Mouse (Mus musculus): ENCODE measurements around the gene Kmo. TPM values are rescaled to one million over a fixed set of nuclear protein-coding genes. Genes with fewer than 3 reads are reported as not detected.

Kmo gene
- polyA plus RNA-seq, 1 experiment from 2014 or later = 0.08 TPM

DNA sequence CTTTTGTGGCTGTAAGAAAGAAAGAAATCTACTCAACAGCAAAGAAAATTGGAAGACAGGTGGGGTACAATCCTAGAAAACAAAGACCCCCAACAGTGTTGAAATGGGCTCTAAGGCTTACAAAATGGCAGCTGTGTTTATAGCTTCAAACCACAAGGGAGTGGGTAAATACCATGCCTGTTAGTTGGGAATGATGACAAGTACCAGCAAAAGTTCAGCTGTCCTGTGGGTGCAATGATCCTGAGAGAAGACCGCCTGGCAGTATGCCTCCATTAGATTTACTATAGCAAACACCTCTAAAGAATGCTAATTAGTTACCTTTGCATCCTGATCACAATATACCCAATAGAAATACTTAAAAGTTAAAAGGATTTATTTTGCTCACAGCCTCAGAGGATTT lies 27.3 kb upstream of the Kmo start:
- H3K4me1 ChIP-seq (ENCODE audit: control insufficient read depth, insufficient read depth, low read length) = no peaks in the 10 kb centered on the region
- H3K9me3 ChIP-seq (replicated peaks; ENCODE audit: control insufficient read depth, low read length) = no peaks in the 10 kb centered on the region
- H3K27me3 ChIP-seq (ENCODE audit: control insufficient read depth, insufficient read depth, low read length) = no peaks in the 10 kb centered on the region
- H3K36me3 ChIP-seq (replicated peaks; ENCODE audit: control insufficient read depth, insufficient read depth, low read depth, low read length) = no peaks in the 10 kb centered on the region
- DNase-seq (ENCODE audit: low spot score) (no peak), ATAC-seq (replicated peaks; ENCODE audit: insufficient number of reproducible peaks, low FRiP score, low TSS enrichment, low read depth) (no peak)
- WGBS = 84% methylated on average over 1 of the region's 1 CpGs
- H3K27ac ChIP-seq (replicated peaks; ENCODE audit: low read depth, low read length) = no peak overlapping the region
- H3K9ac ChIP-seq (replicated peaks; ENCODE audit: low read length) = no peak overlapping the region
- no peak overlapping the region for H3K4me2 ChIP-seq (ENCODE audit: low read depth, low read length)
- H3K4me3 ChIP-seq (ENCODE audit: low read depth, low read length) = no peak overlapping the region

DNA sequence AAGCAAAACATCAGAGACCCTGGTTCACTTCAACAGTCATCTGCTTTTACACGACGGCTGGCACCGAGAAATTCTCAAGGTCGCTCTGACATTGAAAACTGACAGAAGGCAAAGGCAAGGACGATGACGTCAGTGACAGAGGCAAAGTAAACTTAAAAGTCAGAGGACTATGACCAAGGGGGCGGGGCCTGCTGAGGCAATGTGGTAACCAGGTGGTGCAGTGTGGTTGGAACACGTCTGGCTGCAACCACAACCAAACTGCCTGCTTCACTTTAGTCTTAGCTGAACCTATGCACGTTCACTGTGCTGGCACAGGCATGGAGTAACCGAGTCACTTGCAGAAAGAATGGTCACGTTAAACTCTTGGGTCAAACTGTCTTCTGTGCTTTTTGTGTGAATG lies 17.9 kb upstream of the Kmo start:
- no peaks in the 10 kb centered on the region for H3K27me3 ChIP-seq (ENCODE audit: control insufficient read depth, insufficient read depth, low read length)
- no peak for DNase-seq (ENCODE audit: low spot score)
- H3K9ac ChIP-seq (replicated peaks; ENCODE audit: low read length) = no peak overlapping the region
- no peak overlapping the region for H3K27ac ChIP-seq (replicated peaks; ENCODE audit: low read depth, low read length)
- H3K4me1 ChIP-seq (ENCODE audit: control insufficient read depth, insufficient read depth, low read length) = no peaks in the 10 kb centered on the region
- no peak overlapping the region for H3K4me2 ChIP-seq (ENCODE audit: low read depth, low read length)
- 85% methylated on average over 11 of the region's 11 CpGs for WGBS
- no peaks in the 10 kb centered on the region for H3K9me3 ChIP-seq (replicated peaks; ENCODE audit: control insufficient read depth, low read length)
- H3K36me3 ChIP-seq (replicated peaks; ENCODE audit: control insufficient read depth, insufficient read depth, low read depth, low read length) = no peaks in the 10 kb centered on the region; the same call in none of the 2 replicates
- ATAC-seq (replicated peaks; ENCODE audit: insufficient number of reproducible peaks, low FRiP score, low TSS enrichment, low read depth) = no peak
- no peak overlapping the region for H3K4me3 ChIP-seq (ENCODE audit: low read depth, low read length)

DNA sequence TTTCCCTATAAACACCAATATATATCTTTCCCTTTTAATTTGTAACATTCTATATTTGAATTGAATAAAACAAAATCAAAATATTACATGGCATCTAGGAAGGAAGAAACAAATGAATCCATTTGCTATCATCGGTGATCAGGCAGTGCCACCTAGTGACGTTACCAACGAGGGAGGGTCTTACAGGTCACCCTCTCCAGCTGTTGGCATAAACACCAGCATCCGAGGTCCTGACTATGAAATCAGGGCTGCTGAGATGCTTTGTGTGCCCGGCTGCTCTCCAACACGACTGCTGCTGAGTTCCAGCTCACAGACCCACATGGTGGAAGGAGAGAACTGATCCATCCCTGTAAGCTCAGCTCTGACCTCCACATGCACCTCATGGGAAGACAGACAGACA lies 16.8 kb upstream of the Kmo start:
- ATAC-seq (replicated peaks; ENCODE audit: insufficient number of reproducible peaks, low FRiP score, low TSS enrichment, low read depth) (peak; percentile 56; the same call in 1 of the 2 replicates), DNase-seq (ENCODE audit: low spot score) (peak; percentile 25)
- Histone ChIP-seq H3K27ac (replicated peaks; ENCODE audit: low read depth, low read length) (no peak overlapping the region), H3K9me3 (replicated peaks; ENCODE audit: control insufficient read depth, low read length) (no peaks in the 10 kb centered on the region), H3K36me3 (replicated peaks; ENCODE audit: control insufficient read depth, insufficient read depth, low read depth, low read length) (no peaks in the 10 kb centered on the region; the same call in none of the 2 replicates), H3K4me2 (ENCODE audit: low read depth, low read length) (no peak overlapping the region), H3K27me3 (ENCODE audit: control insufficient read depth, insufficient read depth, low read length) (no peaks in the 10 kb centered on the region), H3K4me3 (ENCODE audit: low read depth, low read length) (no peak overlapping the region), H3K4me1 (ENCODE audit: control insufficient read depth, insufficient read depth, low read length) (no peaks in the 10 kb centered on the region), H3K9ac (replicated peaks; ENCODE audit: low read length) (no peak overlapping the region)
- 74% methylated on average over 6 of the region's 6 CpGs for WGBS

DNA sequence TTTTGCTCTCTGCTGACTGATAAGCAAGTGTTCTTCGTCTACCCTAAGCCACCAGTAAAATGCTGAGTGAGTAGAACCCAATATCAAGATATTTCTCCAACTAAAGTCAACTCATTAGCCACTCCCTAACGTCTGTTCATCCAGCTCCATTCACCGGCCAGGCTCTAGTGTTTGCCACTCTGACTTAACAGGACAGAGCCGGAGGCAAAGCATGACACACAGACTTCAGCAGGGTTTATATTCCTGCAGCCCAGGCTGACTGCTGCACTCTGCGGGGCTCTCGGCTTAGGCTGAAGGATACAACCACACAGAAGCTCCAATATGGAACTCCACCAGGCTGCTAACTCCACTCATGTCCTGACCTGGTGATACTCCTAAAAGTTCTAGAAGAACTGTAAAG lies 12.9 kb upstream of the Kmo start:
- Histone ChIP-seq H3K9ac (replicated peaks; ENCODE audit: low read length) (no peak overlapping the region), H3K4me1 (ENCODE audit: control insufficient read depth, insufficient read depth, low read length) (no peaks in the 10 kb centered on the region), H3K4me2 (ENCODE audit: low read depth, low read length) (no peak overlapping the region), H3K27ac (replicated peaks; ENCODE audit: low read depth, low read length) (no peak overlapping the region), H3K27me3 (ENCODE audit: control insufficient read depth, insufficient read depth, low read length) (no peaks in the 10 kb centered on the region), H3K4me3 (ENCODE audit: low read depth, low read length) (no peak overlapping the region), H3K9me3 (replicated peaks; ENCODE audit: control insufficient read depth, low read length) (no peaks in the 10 kb centered on the region), H3K36me3 (replicated peaks; ENCODE audit: control insufficient read depth, insufficient read depth, low read depth, low read length) (peaks cover 3% of the 10 kb centered on the region)
- 95% methylated on average over 6 of the region's 6 CpGs for WGBS
- DNase-seq (ENCODE audit: low spot score) (no peak), ATAC-seq (replicated peaks; ENCODE audit: insufficient number of reproducible peaks, low FRiP score, low TSS enrichment, low read depth) (no peak)

DNA sequence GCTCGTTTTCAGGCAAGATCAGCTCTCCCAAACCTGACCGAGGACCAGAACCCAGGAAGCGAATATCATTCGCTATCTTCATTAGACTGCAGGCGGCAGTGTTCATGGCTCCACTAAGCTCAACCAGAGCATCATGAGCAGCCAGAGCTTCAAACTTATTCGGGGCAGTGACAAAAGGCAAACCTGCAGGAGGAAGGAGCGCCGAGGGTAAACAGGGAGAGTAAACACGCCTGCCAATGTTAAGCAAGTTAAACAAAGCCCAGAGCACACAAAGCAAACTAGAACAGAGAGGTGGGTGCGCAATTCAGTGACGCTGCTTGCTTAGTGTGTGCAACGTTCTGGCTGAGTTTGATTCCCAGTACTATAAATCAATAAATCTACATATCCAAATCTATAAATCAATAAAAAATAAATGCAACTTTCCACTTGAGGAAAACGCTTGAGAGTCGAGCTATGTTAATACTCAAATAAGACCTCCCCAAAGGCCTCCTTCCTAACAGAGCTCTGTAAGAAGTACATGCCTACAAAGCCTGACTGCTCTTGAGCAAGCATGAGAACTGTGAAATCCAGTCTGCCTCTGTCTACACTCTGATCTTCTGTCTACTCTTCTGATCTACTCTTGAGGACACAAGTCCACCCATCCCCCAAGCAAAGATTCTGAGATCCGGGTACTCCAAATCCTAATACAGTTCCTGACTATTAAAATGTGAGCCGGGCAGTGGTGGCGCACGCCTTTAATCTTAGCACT lies 12.2 kb upstream of the Kmo start:
- no peak for DNase-seq (ENCODE audit: low spot score)
- H3K27me3 ChIP-seq (ENCODE audit: control insufficient read depth, insufficient read depth, low read length) = no peaks in the 10 kb centered on the region
- H3K36me3 ChIP-seq (replicated peaks; ENCODE audit: control insufficient read depth, insufficient read depth, low read depth, low read length) = peaks cover 5% of the 10 kb centered on the region
- H3K4me1 ChIP-seq (ENCODE audit: control insufficient read depth, insufficient read depth, low read length) = no peaks in the 10 kb centered on the region
- ATAC-seq (replicated peaks; ENCODE audit: insufficient number of reproducible peaks, low FRiP score, low TSS enrichment, low read depth) = no peak
- no peak overlapping the region for H3K4me2 ChIP-seq (ENCODE audit: low read depth, low read length)
- H3K9me3 ChIP-seq (replicated peaks; ENCODE audit: control insufficient read depth, low read length) = no peaks in the 10 kb centered on the region
- no peak overlapping the region for H3K9ac ChIP-seq (replicated peaks; ENCODE audit: low read length)
- no peak overlapping the region for H3K4me3 ChIP-seq (ENCODE audit: low read depth, low read length)
- no peak overlapping the region for H3K27ac ChIP-seq (replicated peaks; ENCODE audit: low read depth, low read length)
- WGBS = 92% methylated on average over 18 of the region's 18 CpGs

DNA sequence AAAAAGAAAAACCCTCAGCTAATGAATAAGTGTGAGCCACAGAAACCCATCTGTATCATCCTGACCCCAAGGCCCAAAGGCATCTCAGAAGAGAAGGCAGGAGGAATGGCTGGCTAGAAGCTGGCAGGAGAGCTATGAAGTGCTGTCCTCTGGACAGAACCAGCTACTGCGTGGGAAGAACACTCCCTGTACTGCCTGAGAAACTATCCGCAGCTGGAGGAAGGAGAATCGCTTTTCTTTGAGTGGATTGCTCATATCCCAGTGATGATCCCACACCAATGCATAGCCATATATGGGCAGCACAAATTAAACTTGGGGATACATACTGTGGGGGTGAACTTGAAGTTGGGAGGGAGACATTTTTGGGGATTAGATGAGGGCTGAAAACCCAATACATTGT lies 11.5 kb upstream of the Kmo start:
- 95% methylated on average over 3 of the region's 3 CpGs for WGBS
- Histone ChIP-seq H3K4me2 (ENCODE audit: low read depth, low read length) (no peak overlapping the region), H3K4me3 (ENCODE audit: low read depth, low read length) (no peak overlapping the region), H3K9me3 (replicated peaks; ENCODE audit: control insufficient read depth, low read length) (no peaks in the 10 kb centered on the region), H3K4me1 (ENCODE audit: control insufficient read depth, insufficient read depth, low read length) (no peaks in the 10 kb centered on the region), H3K36me3 (replicated peaks; ENCODE audit: control insufficient read depth, insufficient read depth, low read depth, low read length) (peaks cover 7% of the 10 kb centered on the region), H3K9ac (replicated peaks; ENCODE audit: low read length) (no peak overlapping the region), H3K27ac (replicated peaks; ENCODE audit: low read depth, low read length) (no peak overlapping the region), H3K27me3 (ENCODE audit: control insufficient read depth, insufficient read depth, low read length) (no peaks in the 10 kb centered on the region)
- ATAC-seq (replicated peaks; ENCODE audit: insufficient number of reproducible peaks, low FRiP score, low TSS enrichment, low read depth) (no peak), DNase-seq (ENCODE audit: low spot score) (no peak)

DNA sequence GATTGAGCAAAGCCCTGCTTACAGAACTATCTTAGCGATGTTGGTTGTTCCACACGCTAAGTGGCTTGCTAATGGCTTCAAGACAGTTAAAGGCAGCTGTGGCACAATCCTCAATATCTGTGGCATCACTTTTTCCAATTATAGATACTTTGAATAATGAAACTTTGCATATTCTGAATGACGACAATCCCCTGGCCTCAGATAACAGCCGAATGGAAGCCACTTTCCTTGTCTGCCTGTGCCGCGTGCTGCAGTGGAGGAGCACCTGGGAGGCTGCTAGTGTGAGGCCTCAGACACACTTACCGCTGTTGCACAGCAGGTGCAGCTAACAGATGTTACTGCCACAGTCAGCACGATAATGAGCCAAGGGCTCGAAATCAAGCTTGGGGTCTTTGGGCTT lies 5.2 kb upstream of the Kmo start:
- Histone ChIP-seq H3K4me3 (ENCODE audit: low read depth, low read length) (no peak overlapping the region), H3K9ac (replicated peaks; ENCODE audit: low read length) (no peak overlapping the region), H3K27me3 (ENCODE audit: control insufficient read depth, insufficient read depth, low read length) (no peaks in the 10 kb centered on the region), H3K27ac (replicated peaks; ENCODE audit: low read depth, low read length) (no peak overlapping the region), H3K9me3 (replicated peaks; ENCODE audit: control insufficient read depth, low read length) (no peaks in the 10 kb centered on the region), H3K4me2 (ENCODE audit: low read depth, low read length) (no peak overlapping the region), H3K4me1 (ENCODE audit: control insufficient read depth, insufficient read depth, low read length) (no peaks in the 10 kb centered on the region), H3K36me3 (replicated peaks; ENCODE audit: control insufficient read depth, insufficient read depth, low read depth, low read length) (peaks cover 18% of the 10 kb centered on the region)
- no peak for DNase-seq (ENCODE audit: low spot score)
- no peak for ATAC-seq (replicated peaks; ENCODE audit: insufficient number of reproducible peaks, low FRiP score, low TSS enrichment, low read depth)
- WGBS = 95% methylated on average over 9 of the region's 9 CpGs

DNA sequence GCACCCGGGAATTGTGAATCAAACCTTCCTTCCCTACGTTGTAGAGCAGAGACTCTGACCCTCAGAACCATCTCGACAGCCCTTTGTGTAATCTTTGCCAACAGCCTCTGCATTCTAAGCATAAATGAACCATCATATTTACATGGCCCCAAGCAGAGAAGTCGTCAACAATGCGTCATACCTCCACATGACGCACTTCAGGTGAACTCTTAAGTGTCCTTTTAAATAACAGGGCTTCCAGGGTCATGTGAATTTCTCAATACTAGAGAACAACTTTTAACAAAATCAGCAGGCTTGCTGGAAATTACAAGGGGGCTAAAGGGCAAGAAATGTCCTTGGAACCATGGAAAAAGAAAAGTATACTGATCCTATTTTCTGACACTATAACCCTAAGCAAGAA lies 3.5 kb downstream of the Kmo start:
- Histone ChIP-seq H3K9me3 (replicated peaks; ENCODE audit: control insufficient read depth, low read length) (no peaks in the 10 kb centered on the region), H3K9ac (replicated peaks; ENCODE audit: low read length) (no peak overlapping the region), H3K27me3 (ENCODE audit: control insufficient read depth, insufficient read depth, low read length) (no peaks in the 10 kb centered on the region), H3K4me2 (ENCODE audit: low read depth, low read length) (no peak overlapping the region), H3K36me3 (replicated peaks; ENCODE audit: control insufficient read depth, insufficient read depth, low read depth, low read length) (no peaks in the 10 kb centered on the region), H3K4me1 (ENCODE audit: control insufficient read depth, insufficient read depth, low read length) (no peaks in the 10 kb centered on the region), H3K4me3 (ENCODE audit: low read depth, low read length) (no peak overlapping the region), H3K27ac (replicated peaks; ENCODE audit: low read depth, low read length) (no peak overlapping the region)
- WGBS = 86% methylated on average over 6 of the region's 6 CpGs
- ATAC-seq (replicated peaks; ENCODE audit: insufficient number of reproducible peaks, low FRiP score, low TSS enrichment, low read depth) (no peak), DNase-seq (ENCODE audit: low spot score) (no peak)
